ENCODE assay signal across 18 mouse cellular contexts in genomic region chr11:75351225-75351624, GRCm38 (mm10).
"Had no signal": no experiment of that assay in that cellular context is flagged by ENCODE, and none has a peak within 500 bp of the region (broad histone marks: within the 10 kb centered on the region; RNA-seq: fewer than 3 reads in every experiment).

No protein-coding gene starts in this region.

- H3K9me3 ChIP-seq: limb, embryonic 12.5 days; midbrain, embryonic 10.5 days; neural tube, embryonic 13.5 days; stomach, embryonic 15.5 days had no signal

- H3K27ac ChIP-seq: kidney, postnatal 0 days; limb, embryonic 12.5 days; midbrain, embryonic 10.5 days; neural tube, embryonic 13.5 days; stomach, embryonic 15.5 days had no signal

- H3K4me3 ChIP-seq: limb, embryonic 12.5 days; midbrain, embryonic 10.5 days; neural tube, embryonic 13.5 days; stomach, embryonic 15.5 days had no signal

- H3K9ac ChIP-seq: limb, embryonic 12.5 days; neural tube, embryonic 13.5 days; stomach, embryonic 15.5 days had no signal

- H3K4me2 ChIP-seq: limb, embryonic 12.5 days; liver, embryonic 11.5 days; neural tube, embryonic 13.5 days; stomach, embryonic 15.5 days had no signal

- ATAC-seq: midbrain, embryonic 16.5 days had no signal

- DNase-seq: kidney, adult 11 months; kidney, adult 9 months; kidney, postnatal 36 days; layer of hippocampus, adult 9-11 months; layer of hippocampus, postnatal 36 days; lung, postnatal 4 days; retina, postnatal 1 day; right cerebral cortex, postnatal 4 days; spleen, adult 18-20 months; thymus, adult 2 months; thymus, postnatal 25 days had no signal

- H3K36me3 ChIP-seq: stomach, embryonic 15.5 days had no signal

- H3K27me3 ChIP-seq: limb, embryonic 12.5 days; neural tube, embryonic 13.5 days; stomach, embryonic 15.5 days had no signal
